Mouse (Mus musculus) MEL (cell line): ENCODE data around the gene Zfp334. TPM values are rescaled to one million over a fixed set of nuclear protein-coding genes. Genes with fewer than 3 reads are reported as not detected.

Source experiments
- DNase-seq: peaks from one replicate; pipeline ENCODE4 v3.0.0; 2011; ENCODE audit warnings: low read depth, low spot score
- H3K27ac ChIP-seq: 2 replicates; pipeline ENCODE4 v1.5.1; 2012; ENCODE audit warnings: low read depth, mild to moderate bottlenecking, control low read depth, low read length, moderate library complexity; ENCODE audit not compliant: control insufficient read depth
- H3K27me3 ChIP-seq, 2 experiments: fragments of 150-350 bp in 1 of 2; sonication (generic) in 1 of 2; 2 replicates each; pipeline ENCODE4 v1.6.1; 2012; ENCODE audit warnings: low read length in 2 of 2, mild to moderate bottlenecking in 2 of 2, improper control_type of control experiment in 1 of 2, moderate library complexity in 1 of 2; ENCODE audit not compliant: insufficient read depth in 2 of 2, control insufficient read depth in 1 of 2
- H3K36me3 ChIP-seq, 2 experiments: 2 replicates each; pipeline ENCODE4 v1.6.1; 2012 to 2014; ENCODE audit warnings: low read length in 2 of 2, improper control_type of control experiment in 1 of 2, inconsistent platforms in 1 of 2, mild to moderate bottlenecking in 1 of 2; ENCODE audit not compliant: insufficient read depth in 2 of 2, control insufficient read depth in 1 of 2
- H3K4me1 ChIP-seq, 2 experiments: fragments of 150-350 bp in 1 of 2; sonication (generic) in 1 of 2; 2 replicates each; pipeline ENCODE4 v1.6.1; 2012; ENCODE audit warnings: low read length in 2 of 2, improper control_type of control experiment in 1 of 2, mild to moderate bottlenecking in 1 of 2; ENCODE audit not compliant: insufficient read depth in 2 of 2, control insufficient read depth in 1 of 2
- H3K4me3 ChIP-seq, 2 experiments: fragments of 150-350 bp in 1 of 2; sonication (generic) in 1 of 2; 2 replicates each; pipeline ENCODE4 v1.5.1; 2012; ENCODE audit warnings: low read depth in 2 of 2, low read length in 2 of 2, mild to moderate bottlenecking in 2 of 2, moderate library complexity in 2 of 2, control low read depth in 1 of 2, improper control_type of control experiment in 1 of 2; ENCODE audit not compliant: control insufficient read depth in 1 of 2, insufficient read depth in 1 of 2
- H3K79me2 ChIP-seq: 2 replicates; pipeline ENCODE4 v1.6.1; 2012; ENCODE audit warnings: mild to moderate bottlenecking, low read length, moderate library complexity; ENCODE audit not compliant: control insufficient read depth, poor library complexity, insufficient read depth
- H3K9ac ChIP-seq: 2 replicates; pipeline ENCODE4 v1.6.1; 2012; ENCODE audit warnings: low read depth, mild to moderate bottlenecking, control low read depth, low read length, moderate library complexity; ENCODE audit not compliant: control insufficient read depth, poor library complexity, severe bottlenecking
- H3K9me3 ChIP-seq: fragments of 150-350 bp; sonication (generic); replicated peaks from 2 replicates; pipeline ENCODE4 v1.6.1; 2012; ENCODE audit warnings: mild to moderate bottlenecking, low read length, improper control_type of control experiment, moderate library complexity; ENCODE audit not compliant: insufficient read depth
- CHD2 ChIP-seq: IDR thresholded peaks from 2 replicates; pipeline ENCODE4 v1.6.1; 2011; ENCODE audit warnings: low read length, improper control_type of control experiment
- E2F4 ChIP-seq: IDR thresholded peaks from 2 replicates; pipeline ENCODE4 v1.6.1; 2011; ENCODE audit warnings: low read depth, low read length, improper control_type of control experiment, borderline replicate concordance
- ELF1 ChIP-seq: IDR thresholded peaks from 2 replicates; pipeline ENCODE4 v1.6.1; 2014; ENCODE audit warnings: low read depth, mild to moderate bottlenecking, inconsistent platforms, low read length, improper control_type of control experiment, moderate library complexity
- EP300 ChIP-seq, 2 experiments: IDR thresholded peaks; 2 replicates each; pipeline ENCODE4 v1.6.1; 2011; ENCODE audit warnings: improper control_type of control experiment in 2 of 2, low read length in 2 of 2, low read depth in 1 of 2, mild to moderate bottlenecking in 1 of 2
- ETS1 ChIP-seq: IDR thresholded peaks from 2 replicates; pipeline ENCODE4 v1.6.1; 2012; ENCODE audit warnings: low read depth, mild to moderate bottlenecking, inconsistent platforms, low read length, improper control_type of control experiment, moderate library complexity
- HCFC1 ChIP-seq: IDR thresholded peaks from 2 replicates; pipeline ENCODE4 v1.6.1; 2012; ENCODE audit warnings: low read depth, mild to moderate bottlenecking, inconsistent platforms, low read length, improper control_type of control experiment, moderate library complexity
- MAX ChIP-seq: IDR thresholded peaks from 2 replicates; pipeline ENCODE4 v1.6.1; 2011; ENCODE audit warnings: low read length, improper control_type of control experiment
- MAZ ChIP-seq: IDR thresholded peaks from 2 replicates; pipeline ENCODE4 v1.6.1; 2012; ENCODE audit warnings: low read depth, mild to moderate bottlenecking, inconsistent platforms, low read length, improper control_type of control experiment
- MEF2A ChIP-seq: IDR thresholded peaks from 2 replicates; pipeline ENCODE4 v1.6.1; 2014; ENCODE audit warnings: low read depth, mild to moderate bottlenecking, inconsistent platforms, low read length, improper control_type of control experiment; ENCODE audit not compliant: poor library complexity, insufficient replicate concordance, severe bottlenecking; ENCODE audit errors: extremely low read depth
- MYC ChIP-seq: IDR thresholded peaks from 2 replicates; pipeline ENCODE4 v1.6.1; 2011; ENCODE audit warnings: low read depth, mild to moderate bottlenecking, low read length, improper control_type of control experiment, moderate library complexity
- NELFE ChIP-seq: IDR thresholded peaks from 2 replicates; pipeline ENCODE4 v1.6.1; 2011; ENCODE audit warnings: low read depth, low read length, improper control_type of control experiment
- NRF1 ChIP-seq: IDR thresholded peaks from 2 replicates; pipeline ENCODE4 v1.6.1; 2014; ENCODE audit warnings: low read depth, mild to moderate bottlenecking, inconsistent platforms, low read length, improper control_type of control experiment, moderate library complexity; ENCODE audit not compliant: poor library complexity, insufficient read depth, severe bottlenecking
- POLR2A ChIP-seq, 2 experiments: IDR thresholded peaks; 2 replicates each; pipeline ENCODE4 v1.6.1; 2011 to 2012; ENCODE audit warnings: low read length in 2 of 2, mild to moderate bottlenecking in 2 of 2, control low read depth in 1 of 2, improper control_type of control experiment in 1 of 2, low read depth in 1 of 2, moderate library complexity in 1 of 2; ENCODE audit not compliant: control insufficient read depth in 1 of 2, insufficient read depth in 1 of 2, poor library complexity in 1 of 2
- POLR2AphosphoS2 ChIP-seq: IDR thresholded peaks from 2 replicates; pipeline ENCODE4 v1.6.1; 2011; ENCODE audit warnings: low read length, improper control_type of control experiment
- POLR2AphosphoS5 ChIP-seq: IDR thresholded peaks from 2 replicates; pipeline ENCODE4 v1.6.1; 2012; ENCODE audit warnings: low read depth, borderline replicate concordance, mild to moderate bottlenecking, inconsistent platforms, low read length, moderate library complexity, mixed read lengths
- RAD21 ChIP-seq: IDR thresholded peaks from 2 replicates; pipeline ENCODE4 v1.6.1; 2011; ENCODE audit warnings: mild to moderate bottlenecking, low read depth, low read length, improper control_type of control experiment
- RCOR1 ChIP-seq: IDR thresholded peaks from 2 replicates; pipeline ENCODE4 v1.6.1; 2012; ENCODE audit warnings: low read depth, mild to moderate bottlenecking, inconsistent platforms, low read length, improper control_type of control experiment
- SMC3 ChIP-seq: IDR thresholded peaks from 2 replicates; pipeline ENCODE4 v1.6.1; 2011; ENCODE audit warnings: low read depth, low read length, improper control_type of control experiment
- ZC3H11A ChIP-seq: IDR thresholded peaks from 2 replicates; pipeline ENCODE4 v1.6.1; 2012; ENCODE audit warnings: low read depth, mild to moderate bottlenecking, inconsistent platforms, low read length, improper control_type of control experiment
- ZKSCAN1 ChIP-seq: IDR thresholded peaks from 2 replicates; pipeline ENCODE4 v1.6.1; 2012; ENCODE audit warnings: low read depth, mild to moderate bottlenecking, inconsistent platforms, low read length, improper control_type of control experiment, moderate library complexity
- ZMIZ1 ChIP-seq: IDR thresholded peaks from 2 replicates; pipeline ENCODE4 v1.6.1; 2012; ENCODE audit warnings: low read depth, mild to moderate bottlenecking, inconsistent platforms, low read length, improper control_type of control experiment, moderate library complexity
- polyA plus RNA-seq, 2 experiments: library from polyadenylated mRNA; stranded (reverse) in 1 of 2; unstranded in 1 of 2; fragments of >175 nt in 1 of 2; fragments of >200 nt in 1 of 2; gene quantifications; 2 replicates each; pipeline versions ENCODE4 v1.2.1 to v1.2.4; 2012; ENCODE audit warnings: low replicate concordance in 2 of 2, low read depth in 1 of 2; ENCODE audit not compliant: insufficient read length in 2 of 2, insufficient read depth in 1 of 2, missing spikeins in 1 of 2
- total RNA-seq: library from RNA; depleted of rRNA; stranded (reverse); fragments of 300-350 nt; gene quantifications from 2 replicates; pipeline ENCODE4 v1.2.3, GENCODE M21; 2012

Gene Zfp334
- total and polyA plus RNA-seq, 3 experiments, result not detected

DNA sequence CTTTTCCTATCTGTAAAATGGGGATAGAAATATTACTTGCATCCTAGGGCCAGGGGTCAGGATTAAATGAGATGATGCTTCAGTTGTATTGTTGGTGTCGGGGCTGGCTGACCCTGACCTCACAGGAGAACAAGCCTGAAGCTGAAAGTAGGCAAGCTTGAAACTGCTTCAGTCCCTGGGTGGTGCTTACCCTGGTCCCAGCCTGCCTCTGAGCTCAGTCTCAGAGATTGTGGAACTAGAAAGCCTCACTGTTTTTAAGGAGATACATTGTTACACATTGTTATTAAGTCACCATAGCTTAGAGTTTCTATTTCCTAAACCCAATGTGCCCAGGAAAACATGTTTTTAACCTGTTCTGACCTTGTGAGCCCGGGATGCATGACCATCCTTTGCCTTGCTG lies 30.5 kb upstream of the Zfp334 start:
- Histone ChIP-seq H3K9ac (no peak overlapping the region), H3K79me2 (no peaks in the 10 kb centered on the region), H3K4me1 (no peaks in the 10 kb centered on the region), H3K36me3 (no peaks in the 10 kb centered on the region), H3K27me3 (no peaks in the 10 kb centered on the region), H3K27ac (no peak overlapping the region), H3K4me3 (no peak overlapping the region), H3K9me3 (no peaks in the 10 kb centered on the region)
- no peak for DNase-seq
- TF ChIP-seq SMC3, result no peak
- TF ChIP-seq RCOR1, result no peak
- TF ChIP-seq HCFC1, result no peak
- TF ChIP-seq POLR2AphosphoS5, result no peak
- no peak for TF ChIP-seq NELFE
- no peak for TF ChIP-seq ZMIZ1
- no peak for TF ChIP-seq ELF1
- TF ChIP-seq ZC3H11A, result no peak
- TF ChIP-seq MAZ, result no peak
- no peak for TF ChIP-seq POLR2AphosphoS2
- no peak for TF ChIP-seq ZKSCAN1
- no peak for TF ChIP-seq MYC
- TF ChIP-seq RAD21, result no peak

DNA sequence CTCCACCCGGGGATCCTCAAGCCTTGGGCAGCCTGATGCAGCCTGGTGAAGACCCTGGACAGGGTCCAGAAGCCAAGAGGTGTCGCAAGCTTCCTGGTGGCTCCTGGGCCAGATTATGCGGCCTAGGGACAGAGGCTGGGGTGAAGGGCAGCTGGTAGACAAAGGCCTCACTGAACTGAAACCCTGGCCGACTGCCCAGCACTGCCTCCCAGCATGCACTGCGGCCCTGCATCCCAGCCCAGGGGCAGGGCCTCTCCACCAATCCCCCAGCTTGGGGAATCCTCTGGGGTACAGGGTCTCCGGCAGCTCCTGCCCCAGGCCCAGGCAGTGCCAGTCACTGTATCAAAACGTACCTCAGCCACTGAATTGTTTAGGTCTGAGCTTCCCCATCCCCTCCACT lies 29.2 kb upstream of the Zfp334 start:
- H3K36me3 ChIP-seq, result no peaks in the 10 kb centered on the region
- H3K27ac ChIP-seq, result no peak overlapping the region
- no peak for DNase-seq
- no peaks in the 10 kb centered on the region for H3K9me3 ChIP-seq
- no peaks in the 10 kb centered on the region for H3K27me3 ChIP-seq
- H3K4me1 ChIP-seq, result no peaks in the 10 kb centered on the region
- no peak for TF ChIP-seq MEF2A
- TF ChIP-seq HCFC1, result no peak
- TF ChIP-seq E2F4, result no peak
- TF ChIP-seq EP300 (IDR thresholded peaks at IDR 0.05; ENCODE audit: low read depth in 1 of 2, low read length in 2 of 2), result no peak
- no peak for TF ChIP-seq MYC
- no peak for TF ChIP-seq CHD2
- no peak for TF ChIP-seq ETS1
- TF ChIP-seq POLR2A (IDR thresholded peaks at IDR 0.05; ENCODE audit: control insufficient read depth in 1 of 2, insufficient read depth in 1 of 2, low read depth in 1 of 2, low read length in 2 of 2, poor library complexity in 1 of 2), result no peak
- TF ChIP-seq ZKSCAN1, result no peak
- no peak for TF ChIP-seq MAX
- TF ChIP-seq NRF1, result no peak
- TF ChIP-seq, all 39 proteins: peak for 0
- H3K4me3 ChIP-seq, result no peak overlapping the region
- H3K79me2 ChIP-seq, result no peaks in the 10 kb centered on the region
- no peak overlapping the region for H3K9ac ChIP-seq
